Mouse (Mus musculus): ENCODE results near the gene Asap3.

The Asap3 gene

DNA sequence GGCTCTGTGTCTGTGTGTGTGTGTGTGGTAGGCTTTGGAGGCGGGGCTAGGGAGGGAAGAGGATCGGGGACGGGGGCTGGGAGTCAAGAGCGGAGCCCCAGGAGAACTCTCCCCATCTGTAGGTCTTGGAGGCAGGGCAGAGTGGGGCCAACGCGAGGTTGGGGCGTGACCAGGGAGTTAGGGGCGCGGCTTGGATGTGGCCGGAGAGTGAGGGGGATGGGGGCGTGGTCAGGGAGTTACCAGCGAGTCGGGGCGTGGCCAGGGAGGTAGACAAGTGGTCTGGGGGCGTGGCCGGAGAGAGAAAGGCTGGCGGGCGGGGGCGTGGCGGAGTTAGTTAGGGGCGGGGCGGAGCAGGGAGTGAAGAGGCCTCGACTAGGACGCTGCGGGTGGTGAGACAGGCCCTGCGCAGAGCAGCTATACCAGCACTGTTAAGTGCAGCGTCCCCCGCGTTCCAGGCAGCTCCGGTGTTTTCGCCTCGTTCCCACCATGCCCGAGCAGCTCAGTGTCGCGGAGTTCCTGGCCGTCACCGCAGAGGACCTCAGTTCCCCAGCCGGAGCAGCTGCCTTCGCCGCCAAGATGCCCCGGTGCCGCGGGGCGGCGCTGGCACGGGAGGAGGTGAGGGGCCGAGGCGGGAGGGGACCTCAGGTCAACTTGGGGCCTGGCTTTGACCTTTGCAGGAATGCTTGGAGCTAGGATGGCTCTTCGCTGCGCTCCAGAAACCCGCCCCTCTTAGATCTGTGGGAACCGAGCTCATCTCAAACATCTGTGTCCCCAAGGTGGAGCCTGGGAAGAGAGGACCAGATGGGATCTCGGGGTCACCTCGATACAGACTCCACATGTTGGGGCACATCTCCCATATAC is at the start of gene Asap3:
Gene Asap3, plus strand, starts transcription at position 333 of the 861 bp plus-strand sequence.
- peak; percentile 99 for DNase-seq

DNA sequence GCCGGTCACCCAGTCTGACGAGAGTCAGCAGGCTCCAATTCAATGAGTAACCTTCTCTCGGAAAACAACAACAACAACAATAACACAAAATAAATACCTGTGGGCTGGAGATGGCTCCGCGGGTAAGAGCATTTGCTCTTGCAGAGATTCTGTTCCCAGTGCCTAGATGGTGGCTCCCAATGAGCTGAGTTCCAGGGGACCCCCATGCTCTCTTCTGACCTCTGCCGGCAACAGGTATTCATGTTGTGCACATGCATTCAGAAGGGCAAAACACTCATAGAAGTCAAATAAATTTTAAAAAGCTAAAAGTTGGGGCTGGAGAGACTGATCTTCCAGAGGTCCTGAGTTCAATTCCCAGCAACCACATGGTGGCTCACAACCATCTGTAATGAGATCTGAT is 47.7 kb upstream of the Asap3 start:
- no peak for DNase-seq

DNA sequence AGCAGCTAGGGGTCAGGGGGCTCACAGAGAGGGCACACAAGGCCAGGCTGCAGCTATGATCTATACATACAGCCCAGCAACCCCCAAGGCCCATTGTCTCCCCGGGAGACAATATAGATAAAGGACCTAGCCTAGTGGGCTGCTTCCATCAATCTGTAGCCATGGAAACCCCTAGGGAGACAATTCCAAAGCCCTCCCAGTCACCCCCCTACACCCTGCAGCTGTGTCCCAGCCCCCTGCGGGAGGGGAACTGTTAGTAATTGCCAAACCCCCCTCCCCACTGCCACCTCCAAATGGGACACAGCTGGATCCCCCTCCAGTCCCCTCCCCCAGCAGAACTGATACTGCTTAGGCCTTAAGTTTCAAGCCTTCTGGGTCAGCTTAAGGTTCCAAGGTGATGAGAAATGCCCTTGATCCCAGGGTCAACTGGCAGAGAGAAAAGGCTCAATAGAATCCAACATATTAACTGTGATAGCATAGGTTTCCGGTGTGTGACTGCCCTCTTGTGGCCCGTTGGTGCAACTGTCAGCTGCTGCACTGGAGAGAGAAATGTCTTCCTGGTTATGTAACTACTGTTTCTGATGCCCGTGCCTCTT is 46.3 kb upstream of the Asap3 start:
- DNase-seq: peak; percentile 83

DNA sequence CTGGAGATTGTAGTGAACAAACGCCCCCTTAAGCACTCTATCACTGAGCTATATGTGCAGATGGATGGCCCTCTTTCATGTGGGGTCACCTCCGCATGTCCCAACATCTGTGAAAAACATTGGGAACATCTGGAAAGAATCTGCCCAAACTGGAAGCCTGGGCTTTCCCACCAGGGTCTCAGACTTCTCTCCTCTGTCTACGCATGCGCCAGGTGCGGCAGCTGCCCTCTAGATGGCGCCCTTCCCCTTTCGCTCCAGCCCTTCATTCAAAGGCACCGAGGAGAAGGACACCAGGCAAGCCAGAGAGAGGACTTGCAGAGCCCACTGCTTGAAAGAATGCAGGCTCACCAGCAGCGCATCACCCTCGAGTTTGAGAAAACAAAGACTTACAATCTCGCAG is 42.7 kb upstream of the Asap3 start:
- DNase-seq: peak; percentile 88

DNA sequence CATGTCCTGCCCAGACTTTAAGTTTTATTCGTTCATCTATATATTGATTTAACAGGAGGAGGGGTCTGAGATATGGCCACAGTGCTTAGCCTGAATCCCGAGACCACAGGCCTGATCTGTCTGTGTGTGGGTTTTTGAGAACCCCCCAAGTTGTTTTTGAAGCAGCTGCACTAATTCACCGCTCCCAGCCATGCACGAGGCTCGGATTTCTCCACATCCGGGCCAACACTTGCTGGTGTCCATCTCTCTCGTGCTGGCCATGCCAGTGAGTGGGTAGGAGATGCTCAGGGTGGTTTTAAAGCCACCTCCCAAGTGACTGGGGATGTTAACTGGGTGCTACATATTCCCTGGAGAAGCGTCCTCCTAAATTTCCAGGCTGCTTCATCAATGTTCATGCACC is 41.2 kb upstream of the Asap3 start:
- no peak for DNase-seq

DNA sequence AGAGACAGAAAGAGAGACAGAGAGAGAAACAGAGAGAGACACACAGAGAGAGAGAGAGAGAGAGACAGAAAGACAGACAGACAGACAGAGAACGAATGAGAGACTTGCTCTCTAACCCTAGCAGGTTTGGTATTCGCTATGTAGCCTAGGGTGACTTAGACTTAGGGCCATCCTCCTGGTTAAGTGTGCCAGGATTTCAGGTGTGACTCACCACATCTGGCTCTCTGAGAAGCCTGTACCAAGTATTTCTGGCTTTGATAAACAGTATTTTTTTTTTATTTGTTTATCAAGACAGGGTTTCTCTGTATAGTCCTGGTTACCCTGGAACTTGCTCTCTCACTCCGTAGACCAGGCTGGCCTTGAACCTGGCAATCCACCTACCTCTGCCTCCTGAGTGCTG is 38.5 kb upstream of the Asap3 start:
- DNase-seq: no peak

DNA sequence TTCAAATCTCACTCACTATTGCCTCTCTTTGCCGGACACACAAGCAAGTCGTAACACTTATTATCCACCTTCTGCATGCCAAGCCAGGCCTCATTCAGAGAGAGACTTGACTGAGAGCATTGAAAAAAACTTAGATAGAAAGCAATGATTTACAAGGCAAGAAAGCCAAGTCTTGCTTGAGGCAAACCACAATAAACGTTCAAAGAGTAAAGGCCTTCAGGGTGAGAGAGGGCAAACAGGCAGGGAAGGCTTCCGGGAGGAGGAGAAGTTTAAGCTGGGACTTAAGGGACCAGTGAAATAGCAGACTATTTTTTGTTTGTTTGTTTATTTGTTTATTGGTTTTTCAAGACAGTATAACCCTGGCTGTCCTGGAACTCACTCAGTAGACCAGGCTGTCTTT is 35.8 kb upstream of the Asap3 start:
- DNase-seq: no peak

DNA sequence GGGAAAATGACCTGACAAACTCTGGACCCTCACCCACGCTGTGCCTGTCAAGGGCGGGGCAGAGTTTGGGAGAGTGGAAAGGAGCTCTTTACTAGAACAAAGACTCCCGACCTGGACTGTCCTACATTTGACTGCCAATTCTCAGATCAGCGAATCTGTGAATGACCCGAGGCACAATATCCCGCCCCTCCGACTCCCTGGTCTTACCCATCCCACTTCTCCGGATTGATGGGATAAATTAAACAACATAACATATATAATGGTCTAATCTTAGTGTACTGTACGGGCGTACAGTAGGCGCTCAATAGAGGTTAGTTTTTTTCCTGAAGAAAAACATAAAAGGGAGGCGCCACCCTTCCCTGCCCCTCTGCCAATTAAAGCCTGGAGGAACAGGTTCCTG is 34.7 kb upstream of the Asap3 start:
- DNase-seq: no peak

DNA sequence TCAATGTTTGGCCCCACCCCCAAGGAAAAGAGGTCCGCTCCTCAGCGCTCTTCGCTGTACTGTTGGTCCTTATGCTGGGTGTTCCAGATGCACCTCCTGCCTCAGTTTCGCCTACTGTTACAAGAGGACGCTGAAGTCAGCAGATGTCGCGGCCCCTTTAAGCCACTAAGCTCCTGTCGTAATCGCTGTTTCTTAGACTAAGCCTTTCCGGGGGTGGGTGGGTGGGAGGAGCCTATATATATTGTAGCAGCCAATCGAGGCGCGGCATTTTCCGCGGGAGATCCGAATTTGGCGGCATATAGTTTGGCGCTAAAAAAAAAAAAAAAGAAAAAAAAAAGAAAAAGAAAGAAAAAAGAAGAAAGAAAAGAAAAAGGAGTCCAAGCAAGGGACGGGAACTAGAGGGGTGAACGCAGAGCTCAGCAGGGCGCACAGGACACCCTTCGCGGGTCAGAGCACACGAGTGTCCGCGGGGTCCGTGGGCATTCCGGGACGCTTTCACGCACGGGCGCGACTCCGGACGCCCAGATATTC is 34.1 kb upstream of the Asap3 start, which contains the start of gene E2f2:
Gene E2f2, plus strand, starts transcription at position 384 of the 531 bp plus-strand sequence.
- peak; percentile 90 for DNase-seq

DNA sequence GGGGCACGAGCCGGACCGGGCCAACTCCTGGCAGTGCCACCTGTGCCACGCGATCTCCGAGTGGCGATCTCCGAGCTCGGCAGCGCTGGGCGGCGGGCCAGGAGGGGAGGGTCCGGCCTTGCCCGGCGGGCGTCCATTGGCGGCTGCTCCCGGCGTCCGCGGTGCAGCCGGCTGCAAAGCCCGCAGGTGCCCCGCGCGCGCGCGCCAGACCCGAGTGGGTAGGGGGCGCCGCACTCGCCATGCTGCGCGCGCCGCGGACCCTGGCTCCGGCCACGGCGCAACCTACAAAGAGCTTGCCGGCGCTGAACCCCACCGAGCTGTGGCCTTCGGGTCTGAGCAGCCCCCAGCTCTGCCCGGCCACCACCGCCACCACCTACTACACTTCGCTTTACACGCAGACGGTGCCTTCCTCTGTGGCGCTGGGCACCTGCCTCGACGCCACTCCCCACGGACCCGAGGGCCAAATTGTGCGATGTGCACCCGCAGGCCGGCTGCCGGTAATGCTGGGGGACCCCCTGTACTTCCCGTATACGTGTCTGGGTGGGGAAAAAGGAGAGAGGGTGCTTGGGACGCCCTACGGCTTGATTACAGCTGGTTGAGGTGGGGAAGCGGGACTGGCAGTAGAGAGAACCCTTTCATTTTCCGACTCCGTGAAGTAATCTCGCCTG is 33.5 kb upstream of the Asap3 start:
- peak; percentile 76 for DNase-seq

DNA sequence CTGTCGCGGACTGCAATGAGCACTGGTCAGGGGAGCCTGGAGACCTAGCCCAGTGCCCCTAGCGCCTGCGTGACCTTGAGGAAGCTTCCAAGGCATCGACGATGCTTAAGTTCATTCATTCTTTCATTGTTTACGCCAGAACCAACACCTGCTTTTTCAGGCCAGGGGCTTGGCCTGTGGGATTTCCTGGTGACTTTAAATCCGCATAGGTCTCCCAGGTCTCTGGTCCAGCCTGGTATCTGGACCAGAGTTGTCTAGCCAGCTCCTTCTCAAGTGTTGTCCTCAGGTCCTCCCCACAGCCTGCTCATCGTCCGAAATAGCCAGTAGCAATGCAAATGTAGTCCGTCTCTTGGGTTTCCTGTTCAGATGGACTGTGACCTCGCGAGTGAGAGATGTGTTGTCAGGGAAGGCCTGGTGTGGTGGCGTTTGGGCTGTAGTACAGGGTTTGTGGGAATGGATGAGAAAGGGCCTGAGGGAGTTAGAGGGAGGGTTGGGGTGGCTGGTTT is 32.9 kb upstream of the Asap3 start:
- no peak for DNase-seq

DNA sequence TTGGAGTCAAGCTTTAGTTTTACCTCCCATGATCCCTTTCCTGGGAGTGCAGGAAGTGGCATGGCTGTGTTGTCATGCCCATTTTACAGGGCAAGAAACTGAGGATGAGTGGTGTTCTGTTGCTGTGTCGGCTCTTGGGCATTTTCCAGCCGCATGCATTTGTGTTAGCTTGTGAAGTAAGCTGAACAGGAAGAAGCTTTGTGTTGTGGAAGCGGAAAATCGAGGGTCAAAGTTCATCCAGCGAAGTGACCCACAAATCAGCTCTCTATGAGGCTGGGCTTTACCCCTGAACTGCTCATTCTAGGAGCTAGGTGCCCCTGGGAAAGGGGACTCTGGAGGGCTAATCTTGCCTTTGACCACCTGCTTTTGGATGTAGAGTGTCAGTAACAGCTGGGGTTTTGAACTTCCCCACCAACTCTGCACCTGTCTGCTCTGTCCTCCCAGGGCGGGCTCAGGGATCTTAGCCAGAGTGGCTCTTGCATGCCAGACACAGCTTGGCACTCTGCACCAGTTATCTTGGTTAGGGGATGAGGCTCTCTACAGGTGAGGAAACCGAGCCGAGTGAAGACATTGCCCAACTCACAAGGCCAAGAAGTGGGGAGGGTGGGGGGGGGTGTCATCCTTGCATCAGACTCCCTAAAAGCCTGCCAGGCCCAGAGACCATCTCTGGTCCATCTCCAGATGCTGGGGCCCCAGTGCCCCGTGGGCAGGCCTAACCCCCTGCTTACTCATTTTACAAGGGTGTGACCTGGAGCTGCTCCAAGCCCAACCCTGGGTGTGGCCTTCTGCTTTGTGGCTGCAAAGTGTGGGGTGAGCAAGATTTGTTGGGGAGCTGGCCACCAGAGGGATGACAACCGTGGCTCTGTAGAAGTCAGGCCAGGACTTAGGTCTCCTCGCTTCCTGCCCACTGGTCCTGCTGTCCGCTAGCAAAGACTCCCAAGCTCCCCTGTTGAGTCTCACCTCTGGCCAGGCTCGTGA is 31.7 kb upstream of the Asap3 start:
- DNase-seq: peak; percentile 94

DNA sequence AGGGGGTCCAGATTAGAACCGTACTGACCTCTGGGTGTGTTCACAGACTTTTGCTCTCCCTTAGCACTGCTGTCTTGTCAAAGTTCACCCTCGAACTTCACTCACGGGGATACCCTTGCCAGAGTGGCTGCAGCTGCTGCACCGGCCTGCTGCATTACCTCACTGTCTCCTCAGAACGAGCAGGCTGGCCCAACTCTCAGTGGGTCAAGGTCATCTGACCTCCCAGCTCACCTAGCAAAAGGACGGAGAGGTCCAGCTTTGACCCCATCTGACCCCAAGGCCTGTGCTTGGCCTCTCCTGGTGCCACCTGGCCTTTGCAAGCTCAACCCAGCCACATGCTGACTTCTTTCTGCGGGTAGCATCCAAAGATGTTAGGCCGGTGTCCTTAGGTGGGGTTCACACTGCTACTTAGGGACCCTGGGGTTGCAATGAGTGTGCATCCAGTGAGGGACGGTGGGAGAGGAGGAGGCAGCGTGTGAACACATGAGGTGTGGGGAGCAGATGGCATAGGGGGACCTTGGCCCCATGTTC is 30.1 kb upstream of the Asap3 start:
- no peak for DNase-seq

DNA sequence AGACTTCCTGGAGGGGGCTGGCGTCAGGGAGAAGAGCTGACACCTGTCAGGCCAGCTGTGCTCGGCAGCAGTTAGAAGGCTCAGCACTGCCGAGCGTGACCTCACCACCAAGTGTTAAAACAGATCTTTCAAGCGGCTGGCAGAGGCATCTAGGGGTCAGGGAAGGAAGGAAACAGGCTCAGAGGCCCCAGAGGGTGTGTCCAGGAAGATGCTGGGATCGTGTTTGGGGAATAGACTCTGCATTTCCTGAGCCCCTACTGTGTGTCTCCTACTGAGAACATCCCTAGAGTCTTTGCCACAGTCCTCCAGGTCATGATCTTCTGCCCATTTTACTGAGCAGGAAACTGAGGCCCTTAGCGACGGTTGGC is 28.9 kb upstream of the Asap3 start:
- DNase-seq: peak; percentile 59

DNA sequence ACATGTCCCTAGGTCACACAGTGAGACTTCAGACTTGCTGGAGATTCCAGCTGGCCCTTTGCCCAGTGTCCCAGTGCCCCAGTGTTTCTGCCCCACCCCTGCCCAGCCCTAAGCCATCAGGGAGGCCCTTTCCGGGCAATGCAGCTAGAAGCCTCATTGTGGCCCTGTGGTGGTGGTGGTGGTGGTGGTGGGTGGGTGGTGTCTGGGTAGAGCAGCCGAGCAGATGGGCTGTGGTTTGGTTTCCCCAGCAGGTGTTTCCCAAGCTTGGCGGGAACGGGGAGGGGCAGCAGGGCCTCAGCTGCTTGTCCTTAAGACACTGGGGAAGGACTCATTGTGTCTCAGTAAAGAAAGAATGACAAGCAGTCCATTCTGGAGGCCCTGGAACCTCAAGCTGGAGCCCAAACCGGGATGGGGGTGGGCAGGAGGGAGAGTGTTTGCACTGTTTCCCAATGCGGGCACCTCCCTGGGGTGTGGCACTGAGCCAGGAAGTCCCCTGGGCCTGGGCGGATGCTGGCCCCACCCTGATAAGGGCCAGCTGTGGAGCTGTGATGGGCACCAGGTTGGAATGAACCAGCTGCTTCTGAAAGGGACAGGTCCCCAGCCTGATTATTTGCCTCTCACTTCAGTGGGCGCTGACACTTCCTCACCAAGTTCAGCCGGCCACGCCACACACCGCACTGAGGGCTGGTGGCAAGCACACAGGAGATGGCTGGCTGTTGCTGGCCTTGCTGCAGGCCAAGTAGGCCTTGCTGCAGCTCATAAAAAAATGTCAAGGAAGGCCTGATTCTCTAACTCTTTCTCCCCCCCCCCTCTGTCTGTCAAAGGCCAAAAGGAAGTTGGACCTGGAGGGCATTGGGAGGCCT is 28.3 kb upstream of the Asap3 start:
- DNase-seq: peak; percentile 97

DNA sequence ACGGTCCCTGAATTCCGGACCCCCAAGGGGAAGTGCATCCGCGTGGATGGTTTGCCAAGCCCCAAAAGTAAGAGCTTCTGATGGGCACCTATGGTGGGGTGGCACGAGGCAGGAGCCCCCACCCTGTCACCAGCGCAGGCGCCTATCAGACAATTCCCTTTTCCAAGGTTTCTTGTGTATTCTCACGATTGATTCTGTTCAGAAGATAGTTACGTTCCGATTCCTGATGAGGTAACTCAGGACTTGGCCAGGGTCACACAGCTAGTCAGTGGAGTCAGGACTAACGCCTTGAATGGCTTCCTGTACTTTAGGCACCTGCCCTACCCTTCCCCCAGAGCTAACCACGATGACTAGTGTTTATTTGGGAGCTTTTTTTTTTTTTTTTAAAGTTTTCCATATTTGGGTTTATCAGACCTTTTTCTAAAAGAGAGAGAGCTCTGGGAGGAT is 27.7 kb upstream of the Asap3 start:
- no peak for DNase-seq

DNA sequence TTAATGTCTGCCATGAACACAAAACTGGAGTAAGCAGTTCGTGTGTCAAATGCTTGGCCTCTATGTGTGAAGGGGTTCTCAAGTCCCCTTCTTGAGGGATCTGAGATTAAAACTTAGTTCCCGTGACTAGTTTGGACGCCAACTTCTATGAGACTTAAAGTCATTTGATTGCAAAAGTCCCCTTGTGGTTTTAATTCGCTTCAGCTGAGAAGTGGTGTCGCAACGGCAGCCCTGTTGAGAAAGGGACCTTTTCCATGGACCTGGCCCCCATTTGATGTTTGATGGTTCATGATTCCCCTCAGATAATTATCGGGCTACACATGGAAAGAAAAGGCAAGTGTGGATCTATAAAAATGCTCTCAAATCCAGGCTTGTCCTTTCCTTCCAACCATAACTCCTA is 26.7 kb upstream of the Asap3 start:
- DNase-seq: no peak

DNA sequence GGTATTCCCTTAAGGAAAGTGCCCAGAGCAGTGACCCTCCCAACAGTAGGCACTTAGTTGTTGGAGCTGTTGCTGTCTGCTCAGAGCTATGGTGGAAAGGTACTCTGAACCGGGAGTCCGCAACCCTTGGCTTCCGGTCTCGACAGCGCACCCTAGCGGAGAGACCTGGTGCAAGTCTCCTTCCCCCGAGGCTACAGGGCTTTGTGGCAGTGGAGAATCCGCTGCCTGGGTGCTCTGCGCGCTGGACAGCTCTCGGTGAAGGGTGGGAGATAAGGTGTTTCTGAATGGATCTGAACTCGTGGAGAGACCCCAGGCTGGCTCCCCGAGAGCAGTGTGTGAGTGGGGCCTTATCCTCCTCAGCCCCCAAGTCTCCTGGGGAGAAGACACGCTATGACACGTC is 26.2 kb upstream of the Asap3 start:
- peak; percentile 93 for DNase-seq

DNA sequence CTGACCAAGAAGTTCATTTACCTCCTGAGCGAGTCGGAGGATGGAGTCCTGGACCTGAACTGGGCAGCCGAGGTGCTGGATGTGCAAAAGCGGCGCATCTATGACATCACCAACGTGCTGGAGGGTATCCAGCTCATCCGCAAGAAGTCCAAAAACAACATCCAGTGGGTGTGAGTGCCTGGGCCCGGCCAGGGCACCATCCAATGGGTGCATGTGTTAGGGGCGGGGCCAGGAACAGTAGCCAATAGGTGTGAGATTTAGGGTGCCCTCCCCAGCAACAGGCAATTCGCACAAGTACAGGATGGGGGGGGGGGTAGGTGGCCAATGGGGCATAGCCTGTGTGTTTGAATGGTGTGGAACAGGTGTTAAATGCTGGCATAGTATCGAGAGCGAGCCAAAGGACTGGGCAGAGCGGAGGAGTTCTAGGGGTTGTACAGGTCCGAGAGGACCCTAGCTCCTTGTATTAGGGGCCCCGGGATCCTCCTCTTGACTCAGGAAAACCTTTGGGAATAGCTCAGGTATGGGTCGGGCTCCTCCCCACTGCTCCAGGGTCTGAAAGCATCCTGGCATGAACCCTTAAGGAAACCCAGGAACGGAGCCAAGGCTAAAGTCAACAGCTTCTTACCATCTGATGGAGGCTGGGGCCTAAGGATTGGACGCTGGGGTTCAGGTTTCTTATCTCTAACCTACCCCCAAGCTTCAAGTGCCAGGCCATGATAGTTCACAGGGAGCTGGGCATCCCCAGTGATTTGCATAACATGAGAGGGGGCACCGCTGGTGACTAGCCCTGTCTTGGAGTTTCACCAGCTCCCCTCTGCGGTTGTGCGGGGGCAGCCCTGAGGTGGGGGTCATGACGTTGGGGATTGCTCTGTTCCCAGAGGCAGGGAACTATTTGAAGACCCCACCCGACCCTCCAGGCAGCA is 25.5 kb upstream of the Asap3 start:
- peak; percentile 87 for DNase-seq

DNA sequence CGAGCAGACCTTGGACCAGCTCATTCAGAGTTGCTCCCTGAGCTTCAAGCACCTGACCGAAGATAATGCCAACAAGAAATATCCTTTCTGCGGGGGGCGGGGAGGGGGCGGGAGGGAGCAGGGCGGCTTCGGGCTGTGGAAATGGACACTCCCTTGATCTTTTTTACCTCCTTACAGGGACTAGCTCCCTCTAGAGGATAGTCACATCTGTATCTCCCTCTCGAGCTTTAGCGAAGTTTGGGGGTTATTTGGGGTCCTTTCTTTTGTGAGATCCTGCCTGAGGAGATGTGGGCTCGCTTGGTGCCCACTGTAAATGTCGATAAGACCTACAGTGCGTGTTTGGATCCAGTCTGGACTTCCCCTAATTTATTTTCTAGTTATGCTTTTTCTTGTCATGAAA is 24.8 kb upstream of the Asap3 start:
- no peak for DNase-seq

All from liver (tissue).